Mouse (Mus musculus) limb, embryonic 12.5 days (tissue): ENCODE measurements around the gene Prkce. TPM values are rescaled to one million over a fixed set of nuclear protein-coding genes. Genes with fewer than 3 reads are reported as not detected.

Experiments
- ATAC-seq: fragments of 200-750 bp; cut with Nextera tagmentation; 2 replicates; pipeline ENCODE4 v1.8.0; 2017; ENCODE audit warnings: low read depth, moderate TSS enrichment; ENCODE audit not compliant: insufficient number of reproducible peaks, insufficient read depth, low FRiP score, low TSS enrichment
- H3K27ac ChIP-seq: fragments of 300-500 bp; sonication (generic); 2 replicates; pipeline ENCODE4 v1.5.1; 2016; ENCODE audit warnings: mild to moderate bottlenecking, moderate library complexity
- H3K27me3 ChIP-seq: fragments of 300-500 bp; sonication (generic); 2 replicates; pipeline ENCODE4 v1.6.1; 2016; ENCODE audit warnings: mild to moderate bottlenecking, moderate library complexity
- H3K36me3 ChIP-seq: fragments of 300-500 bp; sonication (generic); 2 replicates; pipeline ENCODE4 v1.6.1; 2016; ENCODE audit warnings: mild to moderate bottlenecking, moderate library complexity
- H3K4me1 ChIP-seq: fragments of 300-500 bp; sonication (generic); replicated peaks from 2 replicates; pipeline ENCODE4 v1.6.1; 2016
- H3K4me2 ChIP-seq: fragments of 300-500 bp; sonication (generic); 2 replicates; pipeline ENCODE4 v1.6.1; 2016; ENCODE audit warnings: mild to moderate bottlenecking, moderate library complexity
- H3K4me3 ChIP-seq: fragments of 300-500 bp; sonication (generic); replicated peaks from 2 replicates; pipeline ENCODE4 v1.5.1; 2016; ENCODE audit warnings: mild to moderate bottlenecking
- H3K9ac ChIP-seq: fragments of 300-500 bp; sonication (generic); replicated peaks from 2 replicates; pipeline ENCODE4 v1.6.1; 2016; ENCODE audit warnings: mild to moderate bottlenecking, moderate library complexity
- H3K9me3 ChIP-seq: fragments of 300-500 bp; sonication (generic); 2 replicates; pipeline ENCODE4 v1.6.1; 2016; ENCODE audit warnings: mild to moderate bottlenecking, moderate library complexity
- WGBS: fragments of 180-500 bp; shearing (Covaris S2); methylation state at CpG from one replicate; pipeline ENCODE4 v1.1.7; 2016; 5-methylcytosine and 5-hydroxymethylcytosine counted together
- polyA plus RNA-seq: library from polyadenylated mRNA; unstranded; fragments of >200 nt; fragmentation: Nextera tagmentation; extraction: Ambion mirVana; gene quantifications from 2 replicates; pipeline ENCODE4 v1.2.1, GENCODE M21; 2016

The Prkce gene
- polyA plus RNA-seq, 1 experiment from 2014 or later, result 7.7 TPM

DNA sequence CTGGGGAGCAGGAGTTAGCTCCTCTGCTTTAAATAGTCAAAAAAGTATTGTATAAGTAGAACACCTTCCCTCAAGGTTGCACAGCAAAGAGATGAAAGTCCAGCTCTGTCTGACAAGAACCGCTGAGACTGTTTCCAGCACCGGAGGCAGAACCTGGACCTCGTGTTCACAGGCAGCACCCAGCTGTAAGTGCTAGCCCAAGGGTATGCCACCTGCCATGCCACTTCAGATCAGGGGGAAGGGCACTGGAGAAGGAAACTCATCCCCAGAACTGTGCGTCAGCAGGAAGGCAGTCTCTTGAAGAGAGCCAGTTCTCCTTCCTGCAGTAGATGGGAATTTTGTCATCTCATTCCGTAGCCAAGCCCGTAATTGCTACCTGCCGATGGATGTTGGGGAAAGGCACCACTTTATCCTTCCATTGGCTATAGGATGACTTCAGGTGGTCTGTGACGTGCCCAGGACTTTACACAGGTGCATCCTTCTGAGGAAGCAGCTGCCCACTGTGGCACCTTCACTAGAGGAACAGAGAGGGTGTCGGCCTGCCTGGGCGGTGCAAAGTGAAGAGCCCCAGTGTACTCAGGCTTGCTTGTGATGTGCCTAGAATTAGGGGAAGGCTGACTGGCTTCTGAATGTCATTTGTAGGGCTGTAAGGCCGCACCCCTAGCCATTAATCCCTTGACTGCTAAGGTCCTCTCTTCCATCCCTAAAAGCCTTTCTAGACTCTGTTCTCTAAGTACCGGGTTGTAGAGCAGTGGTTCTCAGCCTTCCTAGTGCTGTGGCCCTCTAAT is 269.2 kb downstream of the Prkce start:
- no peaks in the 10 kb centered on the region for H3K36me3 ChIP-seq
- no peak overlapping the region for H3K4me2 ChIP-seq
- no peak overlapping the region for H3K27ac ChIP-seq
- no peaks in the 10 kb centered on the region for H3K4me1 ChIP-seq
- H3K4me3 ChIP-seq, result no peak overlapping the region
- ATAC-seq, result no peak
- no peaks in the 10 kb centered on the region for H3K9me3 ChIP-seq
- WGBS, result 92% methylated on average over 12 of the region's 12 CpGs
- H3K27me3 ChIP-seq, result no peaks in the 10 kb centered on the region
- H3K9ac ChIP-seq, result no peak overlapping the region

DNA sequence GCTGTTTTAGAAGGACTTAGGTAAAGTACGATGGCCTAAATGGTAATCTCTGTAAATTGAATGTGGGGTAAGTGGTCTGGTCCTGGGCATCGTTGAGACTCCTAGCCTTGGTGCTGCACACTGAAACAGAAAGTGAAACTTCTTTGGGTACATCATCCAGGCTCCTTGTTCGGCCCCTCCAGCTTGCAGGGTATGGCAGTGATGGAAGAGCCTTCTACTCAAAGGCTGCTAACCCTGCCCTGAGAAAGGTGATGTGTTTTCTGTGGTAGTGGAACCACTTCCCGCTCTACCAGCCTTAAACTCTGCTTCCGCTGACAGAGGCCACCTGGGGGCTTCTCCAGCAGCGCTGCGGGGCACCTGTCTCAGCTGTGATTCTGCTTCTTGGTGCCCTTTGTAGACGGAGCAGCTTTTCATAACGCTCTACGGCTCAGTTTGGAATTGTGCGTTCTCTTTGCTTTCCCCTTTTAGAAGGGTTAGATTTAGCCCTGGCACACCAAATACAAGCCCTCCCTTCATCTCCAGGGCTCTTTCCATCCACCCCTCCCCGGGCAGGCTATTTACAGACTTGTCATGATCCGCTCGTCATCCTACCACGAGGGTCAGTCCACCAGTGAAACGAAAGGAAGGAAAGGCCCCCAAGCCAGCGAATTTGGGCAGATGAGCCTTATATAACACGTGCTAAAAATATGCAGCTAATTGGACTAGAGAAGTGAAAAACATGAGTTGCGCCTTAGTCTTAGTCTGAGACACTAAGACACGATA is 270.1 kb downstream of the Prkce start:
- no peaks in the 10 kb centered on the region for H3K27me3 ChIP-seq
- no peak overlapping the region for H3K4me3 ChIP-seq
- ATAC-seq, result no peak
- no peak overlapping the region for H3K4me2 ChIP-seq
- H3K36me3 ChIP-seq, result no peaks in the 10 kb centered on the region
- H3K4me1 ChIP-seq, result no peaks in the 10 kb centered on the region
- no peak overlapping the region for H3K9ac ChIP-seq
- no peaks in the 10 kb centered on the region for H3K9me3 ChIP-seq
- WGBS, result 82% methylated on average over 20 of the region's 20 CpGs
- H3K27ac ChIP-seq, result no peak overlapping the region

DNA sequence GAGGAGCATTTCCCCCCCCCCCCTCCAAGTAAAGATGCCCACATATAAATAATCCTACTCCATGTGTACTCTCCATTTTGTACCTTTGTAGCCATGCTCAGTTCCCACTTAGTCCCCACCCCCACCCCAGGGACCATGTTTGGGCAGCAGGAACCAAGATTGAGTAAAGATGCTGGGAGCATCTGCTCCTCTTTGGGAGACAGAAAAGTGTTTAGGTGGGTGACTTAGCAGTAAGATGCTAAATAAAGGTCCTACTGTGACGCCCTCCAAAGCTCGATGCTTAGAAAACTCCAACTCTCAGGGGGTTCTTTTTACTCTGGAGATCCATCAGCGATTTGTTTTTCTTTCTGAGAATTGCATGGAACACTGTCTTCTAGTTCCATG is 270.7 kb downstream of the Prkce start:
- 87% methylated on average over 3 of the region's 3 CpGs for WGBS
- no peaks in the 10 kb centered on the region for H3K36me3 ChIP-seq
- no peak overlapping the region for H3K4me3 ChIP-seq
- no peak overlapping the region for H3K4me2 ChIP-seq
- H3K27ac ChIP-seq, result no peak overlapping the region
- no peaks in the 10 kb centered on the region for H3K4me1 ChIP-seq
- H3K27me3 ChIP-seq, result no peaks in the 10 kb centered on the region
- no peak for ATAC-seq
- no peaks in the 10 kb centered on the region for H3K9me3 ChIP-seq
- no peak overlapping the region for H3K9ac ChIP-seq

DNA sequence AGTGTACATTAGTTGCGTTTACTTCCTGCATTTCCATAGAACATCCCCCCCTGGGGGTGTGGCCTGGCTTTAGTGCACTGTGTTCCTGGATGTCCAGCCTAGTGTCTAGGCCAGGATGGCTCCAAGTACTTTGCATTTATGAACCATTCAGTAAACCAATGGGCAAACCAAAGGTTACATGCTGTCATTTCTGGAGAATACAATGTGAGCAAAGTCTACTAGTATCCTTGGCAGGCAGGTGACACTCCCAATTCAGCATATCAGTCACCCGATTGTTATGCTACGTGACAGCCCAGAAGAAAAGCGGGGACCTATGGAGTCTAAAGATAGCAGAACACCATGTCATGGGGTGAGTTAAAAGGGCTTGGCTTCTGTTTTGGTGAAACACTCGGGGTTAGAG is 271.2 kb downstream of the Prkce start:
- WGBS, result 90% methylated on average over 5 of the region's 5 CpGs
- no peak for ATAC-seq
- H3K4me2 ChIP-seq, result no peak overlapping the region

DNA sequence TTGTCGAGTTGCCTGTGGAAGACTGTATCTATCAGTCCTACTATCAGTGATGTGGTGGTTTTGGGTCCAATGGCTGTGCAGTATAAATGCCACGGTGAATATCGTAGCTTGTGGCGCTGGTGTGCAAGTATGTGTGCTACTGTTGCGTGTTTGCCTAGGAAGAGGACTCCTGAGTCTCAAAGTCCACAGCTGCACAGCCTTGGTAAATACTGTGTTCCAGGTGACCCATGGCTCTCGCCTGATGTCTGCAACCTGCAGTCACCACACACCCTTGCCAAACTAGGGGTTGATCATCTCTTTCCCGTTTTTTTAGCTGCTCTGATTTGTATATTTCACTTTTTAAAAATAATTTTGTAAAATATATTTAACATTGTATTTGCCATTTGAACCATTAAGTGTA is 273.5 kb downstream of the Prkce start:
- WGBS, result 90% methylated on average over 7 of the region's 7 CpGs
- H3K4me2 ChIP-seq, result no peak overlapping the region
- no peaks in the 10 kb centered on the region for H3K9me3 ChIP-seq
- H3K4me3 ChIP-seq, result no peak overlapping the region
- H3K36me3 ChIP-seq, result no peaks in the 10 kb centered on the region
- no peak overlapping the region for H3K9ac ChIP-seq
- H3K27me3 ChIP-seq, result no peaks in the 10 kb centered on the region
- H3K27ac ChIP-seq, result no peak overlapping the region
- no peak for ATAC-seq
- H3K4me1 ChIP-seq, result peaks cover 9% of the 10 kb centered on the region

More for the DNA sequence above, 271.2 kb downstream of the Prkce start:
- Histone ChIP-seq H3K36me3 (no peaks in the 10 kb centered on the region), H3K9ac (no peak overlapping the region), H3K27ac (no peak overlapping the region), H3K4me3 (no peak overlapping the region), H3K4me1 (no peaks in the 10 kb centered on the region), H3K27me3 (no peaks in the 10 kb centered on the region), H3K9me3 (no peaks in the 10 kb centered on the region)

DNA sequence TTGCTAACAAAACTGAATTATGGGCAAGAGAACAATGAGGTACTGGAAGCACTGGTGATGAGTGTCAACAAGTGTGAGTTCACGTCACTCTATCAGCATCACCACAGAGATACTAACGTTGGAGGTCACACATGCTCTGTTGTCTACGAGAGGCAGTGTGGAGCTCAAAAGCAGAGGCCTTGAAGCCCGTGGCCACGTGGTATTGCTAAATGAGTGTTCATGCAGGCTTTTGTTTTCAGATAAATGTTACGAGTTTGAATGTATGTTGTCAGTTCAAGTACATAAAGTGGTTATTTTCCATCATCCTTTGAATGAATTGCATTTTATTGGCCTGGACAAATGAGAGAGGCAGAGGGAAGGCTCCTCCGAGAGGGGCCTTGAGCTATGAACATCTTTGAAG is 276.3 kb downstream of the Prkce start:
- whole genome bisulfite sequencing, result 77% methylated on average over 7 of the region's 7 CpGs
- ATAC-seq, result no peak
- H3K27ac ChIP-seq, result no peak overlapping the region

DNA sequence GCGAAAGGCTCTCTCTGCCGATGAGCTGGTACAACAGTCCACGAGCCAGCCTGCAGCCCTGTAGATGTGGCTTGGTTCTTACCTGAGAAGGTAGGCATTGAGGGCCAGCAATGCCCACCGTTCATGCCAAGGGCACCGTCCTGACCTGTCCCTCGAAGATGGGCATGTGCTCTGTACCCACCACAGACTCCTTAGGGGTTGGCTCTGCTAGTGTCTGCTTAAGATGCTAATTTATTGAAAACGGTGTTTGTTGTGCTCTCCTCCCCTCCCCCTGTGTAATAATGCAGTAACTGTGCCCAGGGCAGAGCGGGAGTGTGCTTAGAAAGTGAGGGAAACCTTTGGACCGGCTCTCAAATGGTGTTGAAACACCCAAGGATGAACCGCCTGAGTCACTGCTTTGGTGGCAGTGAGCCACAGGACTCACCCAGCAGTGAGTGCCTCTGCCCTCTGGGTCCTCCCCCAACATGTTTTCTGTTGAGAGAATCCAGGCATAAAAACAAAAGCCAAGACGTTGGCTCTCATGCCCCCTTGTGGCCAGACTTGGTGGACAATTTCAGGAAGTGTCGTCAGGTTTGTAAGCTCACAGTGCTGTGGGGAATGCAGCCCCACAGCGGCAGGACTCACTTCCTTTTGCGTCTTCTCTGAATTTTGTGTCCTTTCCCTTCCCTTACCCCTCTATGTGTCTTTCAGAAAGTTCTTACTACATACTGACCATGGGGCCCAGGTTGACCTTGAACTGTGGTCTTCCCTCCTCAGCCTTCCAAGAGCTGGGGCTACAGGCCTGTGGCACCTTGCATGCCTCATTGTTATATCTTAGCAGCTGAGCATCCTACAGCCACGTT is 277.2 kb downstream of the Prkce start:
- WGBS, result 39% methylated on average over 15 of the region's 15 CpGs
- H3K27ac ChIP-seq, result 0 out of 2 replicates have a peak overlapping the region, but pooled peaks have one; percentile 12
- H3K4me1 ChIP-seq, result peaks cover 9% of the 10 kb centered on the region
- H3K9ac ChIP-seq, result no peak overlapping the region
- no peaks in the 10 kb centered on the region for H3K9me3 ChIP-seq
- no peaks in the 10 kb centered on the region for H3K27me3 ChIP-seq
- H3K36me3 ChIP-seq, result no peaks in the 10 kb centered on the region
- peak overlapping the region; percentile 32 for H3K4me2 ChIP-seq
- no peak overlapping the region for H3K4me3 ChIP-seq
- peak; percentile 82 for ATAC-seq

More for the DNA sequence above, 276.3 kb downstream of the Prkce start:
- Histone ChIP-seq H3K27me3 (no peaks in the 10 kb centered on the region), H3K9ac (no peak overlapping the region), H3K4me2 (no peak overlapping the region), H3K4me1 (peaks cover 9% of the 10 kb centered on the region), H3K4me3 (no peak overlapping the region), H3K9me3 (no peaks in the 10 kb centered on the region), H3K36me3 (no peaks in the 10 kb centered on the region)

DNA sequence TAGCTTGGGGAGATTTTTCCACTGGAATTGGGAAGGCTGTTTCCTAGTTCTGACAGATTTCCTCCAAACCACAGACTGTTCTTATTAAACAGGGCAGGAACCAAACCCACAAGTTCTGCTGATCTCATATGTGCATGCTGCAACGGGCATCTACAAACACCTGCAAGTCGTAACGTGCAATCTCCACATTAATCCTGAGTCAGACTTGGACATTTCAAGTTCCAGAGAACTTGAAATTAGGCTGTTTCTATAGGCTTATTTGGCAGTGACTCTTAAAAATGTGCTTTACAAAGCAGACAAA is 277.8 kb downstream of the Prkce start:
- H3K27ac ChIP-seq, result no peak overlapping the region
- H3K4me2 ChIP-seq, result peak overlapping the region; percentile 32; the same call in 1 of the 2 replicates
- WGBS, result 30% methylated on average over 3 of the region's 3 CpGs

DNA sequence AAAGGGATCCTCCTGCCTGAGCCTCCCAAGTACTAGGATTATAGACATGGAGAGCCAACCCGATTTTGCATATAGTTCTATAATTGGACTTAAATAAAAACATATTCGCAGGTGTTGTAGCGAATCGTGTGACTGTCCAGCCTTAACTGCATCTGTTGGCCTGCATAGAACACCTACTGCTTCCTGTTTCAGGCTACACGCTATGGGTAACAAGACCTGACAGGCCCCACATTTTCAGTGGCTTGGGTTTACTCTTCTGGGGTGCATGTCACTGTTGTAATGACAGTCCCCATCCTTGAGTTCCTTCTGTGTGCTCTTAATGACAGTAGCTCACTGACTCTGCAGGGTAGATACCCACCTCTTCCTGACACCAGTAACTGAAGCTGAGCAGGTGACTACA is 278.3 kb downstream of the Prkce start:
- Histone ChIP-seq H3K4me2 (no peak overlapping the region), H3K36me3 (no peaks in the 10 kb centered on the region), H3K4me1 (peaks cover 9% of the 10 kb centered on the region), H3K9me3 (no peaks in the 10 kb centered on the region), H3K9ac (no peak overlapping the region), H3K27me3 (no peaks in the 10 kb centered on the region), H3K4me3 (no peak overlapping the region), H3K27ac (no peak overlapping the region; the same call in 1 of the 2 replicates)
- 86% methylated on average over 5 of the region's 5 CpGs for WGBS
- no peak for ATAC-seq

More for the DNA sequence above, 277.8 kb downstream of the Prkce start:
- Histone ChIP-seq H3K36me3 (no peaks in the 10 kb centered on the region), H3K9me3 (no peaks in the 10 kb centered on the region), H3K27me3 (no peaks in the 10 kb centered on the region), H3K4me1 (peaks cover 9% of the 10 kb centered on the region), H3K4me3 (no peak overlapping the region), H3K9ac (no peak overlapping the region)
- no peak for ATAC-seq

DNA sequence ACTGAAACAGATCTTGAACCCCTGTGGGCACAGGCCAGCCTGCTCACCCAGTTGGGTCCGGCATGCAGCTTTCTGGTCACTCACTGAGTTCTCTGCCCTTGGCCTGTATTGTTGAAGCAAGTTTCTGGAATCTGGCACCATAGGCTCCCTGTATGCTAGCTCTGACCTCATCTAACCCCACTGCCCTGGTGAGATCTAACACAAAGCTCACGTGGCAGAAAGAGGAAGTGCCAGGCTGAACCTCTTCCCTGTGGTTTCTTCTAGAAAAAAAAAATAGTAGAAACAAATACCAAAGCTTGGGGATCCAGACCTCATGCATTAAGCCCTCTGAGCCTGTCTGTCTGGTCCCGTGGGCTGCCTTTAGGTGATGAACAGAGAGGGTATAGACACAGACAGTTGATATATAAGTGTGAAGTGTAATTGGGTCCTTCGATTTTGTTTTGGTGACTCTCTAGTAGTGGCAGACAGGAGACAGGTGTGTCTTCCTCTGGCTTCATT is 279.6 kb downstream of the Prkce start:
- 85% methylated on average over 4 of the region's 4 CpGs for WGBS
- Histone ChIP-seq H3K27me3 (no peaks in the 10 kb centered on the region), H3K36me3 (no peaks in the 10 kb centered on the region), H3K9ac (no peak overlapping the region), H3K4me3 (no peak overlapping the region), H3K4me1 (peaks cover 9% of the 10 kb centered on the region), H3K27ac (no peak overlapping the region), H3K4me2 (no peak overlapping the region), H3K9me3 (no peaks in the 10 kb centered on the region)
- ATAC-seq, result no peak

DNA sequence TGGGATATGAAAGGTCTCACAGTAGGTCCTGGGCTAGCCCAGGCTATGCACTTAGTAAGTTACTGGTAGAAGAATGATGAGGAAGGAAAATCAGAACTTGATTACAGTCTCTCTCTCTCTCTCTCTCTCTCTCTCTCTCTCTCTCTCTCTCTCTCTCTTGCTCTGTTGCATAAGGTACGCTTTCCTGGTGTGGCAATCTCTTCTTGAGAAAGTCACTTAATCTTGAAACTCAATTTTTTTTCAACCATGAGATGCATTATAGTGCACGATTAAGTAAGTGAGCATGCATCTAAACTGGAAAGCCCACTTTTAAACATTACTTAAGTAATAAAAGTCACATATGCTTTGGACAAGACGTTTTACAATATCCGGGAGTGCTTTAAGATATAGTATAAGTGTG is 285.3 kb downstream of the Prkce start:
- WGBS, result 82% methylated on average over 4 of the region's 4 CpGs
- H3K27me3 ChIP-seq, result no peaks in the 10 kb centered on the region
- no peaks in the 10 kb centered on the region for H3K36me3 ChIP-seq
- H3K9ac ChIP-seq, result no peak overlapping the region
- H3K27ac ChIP-seq, result no peak overlapping the region
- H3K4me3 ChIP-seq, result no peak overlapping the region
- H3K4me2 ChIP-seq, result no peak overlapping the region
- ATAC-seq, result no peak
- no peaks in the 10 kb centered on the region for H3K9me3 ChIP-seq
- no peaks in the 10 kb centered on the region for H3K4me1 ChIP-seq
